Mouse (Mus musculus) heart, postnatal 0 days (tissue): ENCODE data around the gene Neurl1b.

Source experiments
- CTCF ChIP-seq: IDR thresholded peaks from 2 replicates; pipeline ENCODE4 v1.5.1; 2016; ENCODE audit warnings: antibody characterized with exemption, control low read depth, low read depth
- EP300 ChIP-seq: IDR thresholded peaks from 2 replicates; pipeline ENCODE4 v1.6.1; 2016; ENCODE audit warnings: antibody characterized with exemption, low read depth

DNA sequence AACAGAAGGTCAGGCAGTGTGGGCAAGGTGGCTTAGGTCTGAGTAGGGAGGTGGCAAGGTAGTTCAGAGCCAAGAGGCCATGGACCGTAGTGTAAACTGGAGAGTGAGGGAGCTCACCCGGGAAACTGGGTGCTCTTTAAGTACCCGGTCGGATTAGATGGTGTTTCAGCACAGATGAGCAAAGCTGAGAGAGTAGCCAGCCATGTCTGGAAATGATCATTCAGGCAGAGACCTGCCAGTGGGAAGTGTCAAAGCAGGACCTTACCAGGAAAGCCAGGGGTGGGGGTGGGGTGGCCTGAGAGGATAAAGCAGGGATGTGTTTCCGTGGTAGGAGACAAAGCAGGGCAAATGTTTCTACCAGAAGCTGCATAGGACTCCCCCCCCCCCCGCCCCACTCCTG, 62.2 kb downstream of the Neurl1b start:
- TF ChIP-seq CTCF (no peak), EP300 (no peak)
